Mouse (Mus musculus): ENCODE measurements around the gene Fam160b1.

The Fam160b1 gene

DNA sequence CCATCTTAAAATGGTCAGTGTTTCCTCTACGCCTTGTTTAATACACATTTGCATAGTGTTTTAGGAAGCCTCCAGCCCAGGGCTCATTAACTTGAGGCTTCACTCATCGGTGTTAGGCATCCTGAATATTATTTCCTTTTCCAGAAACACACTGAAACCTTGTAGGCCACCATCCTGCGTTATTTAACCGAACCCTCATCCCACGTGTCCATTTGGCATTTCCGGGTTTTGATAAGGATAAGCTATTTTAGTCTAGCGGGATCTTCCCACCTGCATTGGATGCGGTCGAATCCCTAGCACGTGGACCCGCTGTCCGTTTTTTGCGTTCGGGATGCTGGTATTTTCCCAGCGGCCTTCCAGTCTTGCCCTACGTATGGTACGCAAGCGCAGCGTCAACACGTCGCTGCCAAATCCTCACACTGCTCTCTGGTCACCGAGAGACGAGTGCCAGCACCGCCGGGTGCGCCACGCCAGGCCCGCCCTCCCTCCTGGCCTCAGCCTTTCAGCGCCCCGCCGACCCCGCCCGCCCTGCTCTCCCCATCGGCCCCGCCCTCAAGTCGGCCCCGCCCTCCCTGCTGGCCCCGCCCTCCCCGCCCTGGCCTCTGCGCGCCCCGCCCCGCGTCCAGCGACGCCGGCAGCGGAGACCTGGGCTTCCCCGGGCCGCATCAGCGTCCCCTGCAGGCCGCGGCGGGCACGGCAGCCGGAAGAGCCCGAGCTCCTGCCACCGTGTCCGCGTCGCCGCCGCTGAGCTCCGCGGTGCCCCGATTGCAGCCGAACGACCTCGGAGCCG is at the start of gene Fam160b1:
Gene Fam160b1 (plus strand): TSS at position 340 of the 790 bp plus-strand sequence.
- peak; percentile 97 for DNase-seq

DNA sequence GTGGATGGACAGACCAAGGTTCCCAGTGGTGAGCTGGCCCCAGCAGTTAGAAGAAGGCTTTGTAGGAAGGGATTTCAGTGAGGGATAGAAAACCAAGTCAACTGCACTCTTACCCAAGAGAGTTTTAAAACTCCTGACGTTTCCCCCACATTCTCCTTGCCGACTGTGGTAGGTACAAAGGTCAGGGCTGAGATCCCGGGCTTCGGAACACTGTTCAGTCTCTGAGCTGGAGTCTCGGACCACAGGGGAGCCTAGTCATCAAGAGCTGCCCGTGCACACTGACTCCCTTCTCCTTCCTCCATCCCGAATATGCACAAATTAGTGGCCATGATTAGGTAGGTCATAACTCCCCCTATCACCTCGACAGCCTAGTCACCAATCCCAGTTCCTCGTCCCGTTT is 47.3 kb upstream of the Fam160b1 start:
- DNase-seq = no peak

DNA sequence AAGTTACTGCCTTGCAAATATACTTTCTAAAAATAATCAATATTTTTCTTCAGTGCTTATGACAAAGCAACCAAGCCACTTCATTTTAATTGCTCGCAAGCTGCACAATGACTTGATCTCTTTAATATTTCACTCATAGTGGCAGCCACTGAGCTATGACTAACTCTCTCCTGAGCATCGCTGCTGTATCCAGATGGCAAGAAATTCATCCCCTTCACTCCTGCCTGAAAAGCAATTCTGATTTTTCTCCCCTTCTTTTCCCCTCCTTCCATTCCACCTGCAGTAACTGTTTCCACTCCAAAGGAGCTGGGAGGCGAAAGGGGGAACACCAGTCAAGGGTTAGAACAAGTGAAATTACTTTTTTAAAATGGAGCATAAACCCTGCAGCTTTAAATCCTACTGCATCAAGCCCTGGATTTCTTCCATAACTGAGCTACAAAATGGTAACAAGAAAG is 46.6 kb upstream of the Fam160b1 start:
- DNase-seq = no peak

DNA sequence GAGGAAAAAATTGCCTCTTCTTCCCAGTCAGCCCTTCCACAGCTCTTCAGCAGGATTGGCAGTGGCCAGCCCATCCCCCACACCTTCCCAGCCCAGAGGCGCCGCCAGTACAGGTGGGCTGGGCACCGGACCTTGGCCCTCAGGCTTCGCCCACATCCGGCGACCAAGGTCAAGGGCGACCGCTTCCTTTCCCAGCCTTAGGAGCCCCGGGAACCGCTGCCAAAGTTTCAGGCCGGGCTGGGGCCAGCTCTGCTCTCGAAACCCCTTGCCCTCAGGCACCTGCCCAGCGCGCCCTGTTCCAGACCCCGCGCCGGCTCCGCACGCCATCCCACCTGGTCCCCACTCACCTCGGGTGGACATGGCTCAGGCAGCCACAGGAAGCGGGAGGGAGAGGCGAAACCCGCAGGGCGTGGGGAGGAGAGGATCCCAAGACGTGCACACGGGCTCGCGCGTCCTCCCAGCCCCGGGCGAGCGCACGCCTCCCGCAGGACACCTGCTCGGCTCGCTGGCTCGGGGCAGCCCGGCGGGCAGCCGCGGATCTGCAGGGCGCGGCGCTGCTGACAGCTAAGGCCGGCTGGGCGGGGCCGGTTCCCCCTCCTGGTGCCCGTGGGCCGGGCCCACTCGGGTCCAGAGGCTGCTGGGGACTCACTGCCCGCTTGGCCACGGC is 46.0 kb upstream of the Fam160b1 start, which contains the start of gene Ablim1:
Gene Ablim1 (minus strand): TSS at position 574 of the 667 bp plus-strand sequence.
- peak; percentile 31 for DNase-seq

DNA sequence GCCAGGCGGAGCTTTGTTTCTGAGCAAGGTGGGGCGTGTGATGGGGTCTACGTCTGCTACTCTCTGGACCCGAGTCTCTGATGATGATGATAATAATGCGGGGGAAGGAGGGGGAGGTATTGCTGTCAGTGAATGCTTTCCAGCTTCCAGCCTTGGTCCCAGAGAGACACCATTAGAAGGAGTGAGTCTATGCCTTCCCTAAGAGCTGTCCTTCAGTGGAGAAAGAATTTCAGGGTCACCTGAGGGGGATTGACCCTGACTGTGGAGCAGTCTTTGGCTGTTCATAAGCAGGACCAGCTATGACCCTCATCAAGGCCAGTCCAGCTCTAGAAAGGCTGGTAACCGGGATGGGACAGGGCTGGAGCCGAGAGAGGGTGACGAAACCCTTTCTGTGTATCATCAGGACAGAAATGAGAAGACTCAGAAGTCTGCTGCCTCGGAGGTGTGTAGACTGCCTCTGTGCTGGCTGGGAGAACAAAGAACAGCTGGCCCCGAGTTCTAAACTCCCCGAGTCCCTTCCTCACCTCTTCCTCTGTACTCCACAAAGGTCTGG is 45.4 kb upstream of the Fam160b1 start:
- no peak for DNase-seq

DNA sequence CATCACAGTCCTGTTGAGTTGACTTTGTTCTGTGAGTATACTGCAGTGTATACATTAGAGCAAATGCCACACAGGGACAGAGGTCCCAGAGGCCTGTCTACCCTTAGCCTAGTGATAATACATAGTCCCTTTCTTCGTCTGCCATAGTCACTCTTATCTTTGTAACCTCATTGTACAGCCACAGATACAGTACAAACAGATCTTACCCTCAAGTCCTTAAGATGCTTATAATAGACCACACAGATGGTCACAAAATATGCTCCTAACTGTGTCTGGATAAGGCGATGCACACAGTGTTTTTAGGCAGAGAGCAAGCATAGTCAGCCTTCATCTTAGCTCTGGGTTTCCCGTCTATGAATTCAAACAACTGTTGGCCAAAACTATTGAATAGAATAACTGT is 43.9 kb upstream of the Fam160b1 start:
- no peak for DNase-seq

DNA sequence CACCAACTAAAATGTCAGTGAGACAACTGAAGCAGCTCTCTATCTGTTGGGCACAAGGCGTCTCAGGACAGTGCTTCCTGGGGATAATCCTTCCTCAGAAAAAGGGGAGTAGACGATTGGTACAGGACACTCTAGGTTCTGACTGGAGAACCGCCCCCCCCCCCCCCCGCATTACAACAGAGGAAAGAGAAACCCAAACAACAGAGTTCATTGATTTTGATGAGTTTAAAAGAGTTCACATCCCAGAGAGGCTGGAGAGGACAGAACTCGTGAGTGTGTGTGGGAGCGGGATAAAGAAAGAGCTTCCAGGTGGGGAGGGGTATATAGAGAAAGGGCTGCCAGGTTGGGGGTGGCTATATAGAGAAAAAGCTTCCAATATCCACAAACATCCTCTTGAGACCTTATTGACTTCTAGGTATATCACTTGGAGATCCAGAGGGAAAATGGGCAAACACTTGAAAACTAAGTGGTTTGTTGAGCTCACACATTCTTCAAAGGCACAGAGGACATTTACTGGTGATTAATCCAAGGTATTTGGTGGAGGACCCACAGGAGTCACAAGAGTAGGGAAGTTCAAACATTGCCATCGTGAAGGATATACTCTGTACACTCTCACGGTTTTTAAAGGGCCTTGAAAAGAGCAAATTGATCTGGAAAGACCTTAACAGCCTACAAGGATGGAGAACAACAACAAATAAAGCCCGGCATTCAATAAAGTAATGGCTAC is 39.7 kb upstream of the Fam160b1 start:
- DNase-seq = no peak

DNA sequence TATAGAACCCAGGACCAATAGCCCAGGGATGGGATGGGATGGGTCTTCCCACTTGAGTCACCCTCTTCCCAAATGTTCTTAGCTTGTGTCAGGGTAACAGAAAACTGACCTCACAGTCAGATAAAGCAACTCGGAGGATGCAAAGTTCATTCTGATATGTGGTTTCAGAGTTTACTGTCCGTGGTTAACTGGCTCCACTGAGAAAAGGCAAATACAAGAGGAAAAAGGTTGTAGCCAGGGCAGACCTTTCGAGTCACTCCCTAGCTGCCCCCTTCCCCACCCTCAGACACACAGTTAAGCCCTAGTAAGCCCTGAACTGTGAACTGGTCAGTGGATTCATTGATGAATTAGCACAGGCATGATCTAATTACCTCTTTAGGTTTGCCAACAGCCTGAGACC is 38.6 kb upstream of the Fam160b1 start:
- DNase-seq = no peak

DNA sequence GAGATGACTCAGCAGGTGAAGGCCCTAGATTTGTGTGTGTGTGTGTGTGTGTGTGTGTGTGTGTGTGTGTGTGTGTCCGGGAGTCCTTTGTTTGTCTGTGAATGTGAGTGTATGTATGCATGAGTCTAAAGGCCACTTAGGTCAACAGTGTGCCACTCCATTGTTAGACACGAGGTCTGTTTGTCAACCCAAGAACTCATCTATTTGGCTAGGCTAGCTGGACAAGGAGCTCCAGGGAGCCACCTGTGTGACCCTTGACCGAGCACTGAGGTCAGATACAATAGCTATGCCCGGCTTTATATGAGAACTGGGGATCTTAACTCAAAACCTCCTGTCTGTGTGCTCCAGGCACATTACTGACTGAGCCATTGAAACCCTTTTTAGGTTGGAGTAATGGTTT is 38.0 kb upstream of the Fam160b1 start:
- no peak for DNase-seq

DNA sequence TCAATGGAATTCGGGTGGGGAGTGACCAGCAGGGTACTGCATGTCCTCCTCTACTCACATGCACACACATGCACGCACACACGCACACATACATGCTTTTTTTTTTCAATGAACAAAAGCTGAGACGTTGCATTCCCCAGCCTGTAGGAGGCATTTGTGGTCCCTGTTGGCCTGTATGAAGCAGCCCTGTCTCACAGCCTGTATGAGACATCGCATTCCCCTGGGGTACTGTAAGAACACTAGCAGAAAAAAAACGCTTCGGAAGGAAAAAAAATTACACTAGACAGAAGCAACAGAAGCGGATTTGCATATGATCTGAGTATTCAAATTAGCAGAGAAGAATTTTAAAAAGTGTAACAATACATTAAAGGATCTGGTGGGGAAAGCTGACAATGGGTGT is 37.4 kb upstream of the Fam160b1 start:
- no peak for DNase-seq

DNA sequence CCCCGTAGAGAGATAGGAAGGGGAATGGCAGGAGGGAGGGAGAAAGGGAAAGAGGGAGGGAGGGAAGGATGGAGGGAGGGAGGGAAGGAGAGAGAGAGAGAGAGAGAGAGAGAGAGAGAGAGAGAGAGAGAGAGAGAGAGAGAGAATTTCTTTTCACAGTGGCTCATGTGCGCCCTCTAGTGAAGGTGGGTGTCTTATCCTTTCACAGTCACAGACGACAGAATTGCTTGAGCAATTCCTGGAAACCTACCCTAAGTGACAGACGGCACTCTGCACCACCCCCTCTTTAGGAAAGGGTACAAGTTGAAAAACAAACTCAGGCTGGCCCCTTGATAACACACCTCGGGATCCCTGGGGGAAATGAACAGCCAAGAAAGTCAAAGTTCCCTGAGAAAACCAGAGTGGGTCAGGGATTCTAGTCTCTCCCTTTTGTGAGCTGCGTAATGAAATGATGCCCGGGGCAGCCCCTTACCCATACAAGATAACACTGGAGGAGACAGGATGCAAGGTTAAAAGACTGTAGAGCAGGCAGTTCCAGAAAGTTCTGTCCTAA is 34.7 kb upstream of the Fam160b1 start:
- DNase-seq = peak; percentile 86

DNA sequence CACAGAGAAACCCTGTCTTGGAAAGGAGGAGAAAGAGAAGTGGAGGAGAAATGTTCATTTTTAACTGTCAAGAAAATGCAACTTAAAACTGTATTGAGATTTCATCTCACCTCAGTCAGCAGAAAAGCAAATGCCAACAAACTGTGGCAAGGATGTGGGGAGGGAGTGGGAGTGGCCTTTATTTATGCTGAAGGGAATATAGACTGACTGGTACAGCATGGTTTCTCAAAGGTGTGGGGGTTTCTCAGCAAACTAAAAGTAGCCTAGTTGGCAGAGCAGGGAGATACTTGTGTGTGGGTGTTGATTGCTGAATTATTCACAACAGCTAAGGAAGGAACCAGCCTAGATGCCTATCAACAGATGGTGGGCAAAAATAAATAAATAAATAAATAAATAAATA is 32.8 kb upstream of the Fam160b1 start:
- no peak for DNase-seq

DNA sequence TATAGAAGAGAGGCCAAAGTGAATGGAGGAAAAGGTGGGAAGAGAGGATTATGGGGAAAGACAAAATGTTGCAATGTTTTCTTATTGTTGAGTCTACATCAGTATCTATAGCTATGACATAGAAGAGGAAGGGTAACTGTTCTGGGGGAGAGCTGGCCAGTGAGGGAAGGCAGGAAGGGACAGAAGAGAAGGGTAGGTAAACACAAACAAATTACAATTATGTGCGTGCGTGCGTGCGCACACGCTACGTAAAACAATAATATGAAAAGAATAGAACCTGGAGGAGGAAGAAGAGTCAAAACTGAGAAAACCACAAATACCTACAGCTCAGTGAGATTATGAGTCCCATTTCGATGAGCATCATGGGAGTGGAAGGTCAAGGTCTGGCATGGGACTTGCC is 32.2 kb upstream of the Fam160b1 start:
- DNase-seq = no peak

DNA sequence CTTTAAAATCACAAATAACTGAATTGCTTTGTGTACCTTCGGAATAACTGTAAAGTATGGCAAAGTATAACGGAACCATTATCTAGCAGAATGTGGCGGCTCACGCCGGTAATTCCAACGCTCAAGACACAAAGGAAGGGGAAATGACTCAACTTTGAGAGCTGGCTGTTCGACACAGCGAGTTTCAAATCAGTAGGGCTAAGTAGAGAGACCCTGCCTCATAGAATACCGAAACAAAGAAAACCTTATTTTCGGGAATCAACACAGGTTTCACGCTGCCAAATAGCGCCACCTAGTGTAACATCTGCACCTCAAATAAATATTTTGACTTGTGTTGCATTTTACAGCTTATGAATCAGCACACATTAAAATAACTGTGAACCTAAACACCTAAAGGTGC is 31.7 kb upstream of the Fam160b1 start:
- peak; percentile 70 for DNase-seq

DNA sequence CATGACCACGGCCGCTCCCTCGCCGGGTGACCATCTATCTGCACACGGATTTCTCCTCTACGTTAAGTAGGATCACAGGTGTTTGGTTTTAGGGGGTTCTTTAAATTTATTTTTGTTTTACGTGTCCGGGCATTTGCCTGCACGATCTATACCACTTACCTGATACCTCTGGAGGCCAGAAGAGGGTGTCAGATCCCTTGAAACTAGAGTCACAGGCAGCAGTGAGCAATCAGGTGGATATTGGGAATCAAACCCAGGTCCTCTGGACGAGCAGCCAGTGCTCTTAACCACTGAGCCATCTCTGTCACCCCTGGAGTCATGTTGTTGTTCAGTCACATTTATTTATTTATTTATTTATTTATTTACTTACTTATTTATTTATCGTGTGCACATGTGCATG is 30.2 kb upstream of the Fam160b1 start:
- no peak for DNase-seq

DNA sequence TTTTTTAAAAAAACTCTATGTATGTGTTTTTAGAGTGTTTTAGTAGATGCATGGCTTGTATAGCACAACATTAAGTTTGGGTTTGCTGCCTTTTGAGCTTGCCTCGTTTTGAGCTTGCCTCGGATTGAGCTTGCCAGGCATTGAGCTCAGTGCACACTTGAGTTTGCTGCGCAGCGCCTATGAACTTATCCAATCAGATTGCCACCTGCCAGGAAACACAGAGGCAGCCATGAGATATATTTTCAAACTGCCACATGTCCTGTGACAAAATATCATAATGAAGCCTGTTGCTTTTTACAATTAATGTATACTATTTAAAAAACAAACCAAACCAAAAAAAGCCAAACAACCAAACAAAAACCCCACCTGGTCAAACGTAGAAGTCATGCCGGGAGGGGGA is 29.2 kb upstream of the Fam160b1 start:
- no peak for DNase-seq

DNA sequence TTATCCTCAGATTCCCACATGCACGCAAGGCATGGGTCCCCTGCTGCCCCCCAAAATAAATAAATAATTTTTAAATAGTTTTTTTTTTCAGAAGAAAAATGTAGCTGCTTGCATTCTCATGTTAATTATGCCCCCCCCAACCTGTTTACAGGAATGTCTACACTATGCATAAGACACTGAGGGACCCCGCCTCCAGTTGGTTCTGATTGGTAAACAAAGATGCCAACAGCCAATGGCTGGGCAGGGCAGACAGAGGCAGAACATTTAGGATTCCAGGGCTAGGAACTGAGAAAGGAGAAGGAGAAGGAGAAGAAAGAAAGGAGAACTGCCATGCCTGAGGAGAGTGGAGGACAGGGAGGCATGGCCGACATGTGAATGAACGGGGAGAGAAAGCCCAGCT is 27.1 kb upstream of the Fam160b1 start:
- DNase-seq = no peak

DNA sequence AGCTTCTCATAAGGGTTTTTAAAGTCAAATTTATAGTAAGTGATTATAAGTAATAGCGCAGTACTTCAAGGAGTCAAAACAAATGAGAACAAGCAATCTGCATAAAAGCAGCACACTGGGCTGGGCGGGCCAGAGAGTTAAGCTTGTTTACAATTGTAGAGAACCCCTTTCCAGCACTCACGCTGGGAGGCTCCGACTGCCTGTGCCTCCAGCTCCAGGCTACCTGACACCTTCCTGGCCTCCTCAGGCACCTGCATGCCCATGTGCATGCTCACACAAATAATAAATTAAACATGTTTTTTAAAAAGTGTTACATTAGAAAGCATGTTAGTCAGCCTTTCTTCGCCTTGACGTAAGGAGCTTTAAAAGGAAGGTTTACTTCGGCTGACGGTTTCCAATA is 25.3 kb upstream of the Fam160b1 start:
- no peak for DNase-seq

DNA sequence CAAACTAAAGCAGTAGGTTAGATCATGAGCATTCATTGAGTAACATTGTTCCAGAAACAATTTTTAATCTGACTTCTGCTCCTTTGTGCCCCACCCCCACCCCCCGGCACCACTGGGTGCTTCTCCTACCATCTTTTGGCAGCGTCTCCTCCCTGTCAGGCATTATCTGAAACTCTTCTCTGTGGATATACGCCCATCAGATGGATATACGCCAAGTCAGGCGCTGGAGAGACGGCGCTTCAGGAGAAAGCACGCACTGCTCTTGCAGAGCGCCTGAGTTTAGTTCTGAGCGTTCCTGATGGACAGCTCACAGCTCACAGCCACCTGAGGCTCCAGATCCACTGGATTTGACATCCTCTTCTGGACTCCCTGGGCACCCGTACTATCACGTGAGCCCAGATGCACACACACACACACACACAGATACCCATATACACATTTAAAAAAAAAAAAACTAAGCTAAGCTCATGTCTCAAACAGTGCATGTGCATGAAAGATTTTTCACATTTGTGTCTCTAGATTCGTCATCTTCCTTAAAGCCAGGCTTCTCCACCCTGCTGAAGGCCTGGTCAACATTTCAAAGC is 21.1 kb upstream of the Fam160b1 start:
- no peak for DNase-seq

DNA sequence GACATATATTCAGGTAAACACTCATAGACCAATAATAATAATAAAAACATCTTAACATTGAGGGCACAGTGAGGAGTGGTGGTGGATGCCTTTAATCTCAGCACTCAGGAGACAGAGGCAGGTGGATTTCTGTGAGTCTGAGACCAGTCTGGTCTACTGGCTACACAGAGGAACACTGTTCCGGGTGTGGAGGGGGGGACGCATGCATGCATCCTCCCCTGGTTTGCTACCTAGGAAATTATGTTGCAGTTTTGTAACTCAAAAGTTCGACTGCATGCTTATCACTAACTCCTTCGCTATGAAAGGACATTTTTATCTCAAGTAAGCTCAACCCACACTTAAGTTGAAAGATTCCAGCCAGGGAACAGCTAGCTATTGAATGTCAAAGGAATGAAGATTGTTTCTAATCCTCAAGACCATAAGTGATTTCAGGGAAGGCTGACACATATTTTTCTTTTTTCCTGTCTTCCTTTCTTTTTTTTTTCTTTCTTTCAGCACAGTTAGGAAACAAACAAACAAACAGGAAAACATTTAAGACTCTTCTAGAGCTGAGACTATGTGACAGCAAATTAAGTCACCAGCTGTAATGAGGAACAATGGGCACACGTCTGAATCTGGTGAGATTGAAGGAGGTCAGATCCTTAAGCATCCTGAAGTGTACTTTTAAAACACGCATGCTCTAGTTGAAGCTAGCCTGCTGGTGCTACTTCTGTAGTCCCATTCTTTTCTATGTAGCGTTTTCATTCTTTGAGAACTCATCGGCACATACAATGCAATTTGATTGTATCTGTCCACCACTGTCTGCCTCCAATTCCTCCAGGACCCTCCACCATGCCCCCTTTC is 19.4 kb upstream of the Fam160b1 start:
- no peak for DNase-seq

DNA sequence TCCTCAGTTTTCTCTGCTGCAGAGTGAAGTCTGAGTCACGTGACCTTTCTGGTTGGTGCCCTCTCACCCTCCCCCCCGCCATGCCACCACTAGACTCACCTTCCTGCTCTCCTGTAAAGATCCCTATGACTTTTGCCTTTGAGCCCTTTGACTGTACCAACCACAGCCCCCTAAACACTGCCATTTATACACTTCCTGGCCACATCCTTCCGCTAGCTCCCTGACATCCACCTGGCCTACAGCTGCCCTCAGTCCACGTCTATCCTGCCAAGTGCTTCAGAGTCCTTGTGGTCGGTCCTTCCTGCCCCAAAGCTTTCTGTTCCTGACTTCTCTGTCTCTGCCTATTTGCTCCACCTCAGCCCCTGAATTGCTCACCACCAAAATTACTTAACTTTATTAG is 16.6 kb upstream of the Fam160b1 start:
- DNase-seq = peak; percentile 54

DNA sequence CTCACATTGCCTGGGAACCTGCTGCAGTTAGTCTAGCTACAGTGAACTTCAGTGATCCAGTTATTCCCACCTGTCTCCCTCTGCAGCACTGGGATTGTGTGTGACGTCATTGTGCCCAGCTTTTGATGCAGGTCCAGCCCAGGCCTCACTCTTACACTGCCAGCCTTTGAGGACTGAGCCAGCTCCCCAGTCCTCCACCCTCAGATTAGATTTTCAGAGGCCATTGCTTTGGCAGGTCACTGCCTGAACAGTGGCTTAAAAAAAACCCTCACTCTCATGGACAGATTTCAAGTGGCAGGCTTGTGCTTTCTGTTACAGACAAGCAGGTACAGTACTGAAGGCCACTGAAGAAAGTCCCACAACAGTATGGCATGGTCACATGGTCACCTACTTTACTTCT is 15.8 kb upstream of the Fam160b1 start:
- DNase-seq = no peak
